Mouse (Mus musculus) urinary bladder, postnatal 25 days (tissue): ENCODE results near the gene Gstt1.

ENCODE experiments used
- DNase-seq: peaks from one replicate; pipeline ENCODE4 v3.0.0; 2022; ENCODE audit warnings: low spot score

Gene Gstt1

DNA sequence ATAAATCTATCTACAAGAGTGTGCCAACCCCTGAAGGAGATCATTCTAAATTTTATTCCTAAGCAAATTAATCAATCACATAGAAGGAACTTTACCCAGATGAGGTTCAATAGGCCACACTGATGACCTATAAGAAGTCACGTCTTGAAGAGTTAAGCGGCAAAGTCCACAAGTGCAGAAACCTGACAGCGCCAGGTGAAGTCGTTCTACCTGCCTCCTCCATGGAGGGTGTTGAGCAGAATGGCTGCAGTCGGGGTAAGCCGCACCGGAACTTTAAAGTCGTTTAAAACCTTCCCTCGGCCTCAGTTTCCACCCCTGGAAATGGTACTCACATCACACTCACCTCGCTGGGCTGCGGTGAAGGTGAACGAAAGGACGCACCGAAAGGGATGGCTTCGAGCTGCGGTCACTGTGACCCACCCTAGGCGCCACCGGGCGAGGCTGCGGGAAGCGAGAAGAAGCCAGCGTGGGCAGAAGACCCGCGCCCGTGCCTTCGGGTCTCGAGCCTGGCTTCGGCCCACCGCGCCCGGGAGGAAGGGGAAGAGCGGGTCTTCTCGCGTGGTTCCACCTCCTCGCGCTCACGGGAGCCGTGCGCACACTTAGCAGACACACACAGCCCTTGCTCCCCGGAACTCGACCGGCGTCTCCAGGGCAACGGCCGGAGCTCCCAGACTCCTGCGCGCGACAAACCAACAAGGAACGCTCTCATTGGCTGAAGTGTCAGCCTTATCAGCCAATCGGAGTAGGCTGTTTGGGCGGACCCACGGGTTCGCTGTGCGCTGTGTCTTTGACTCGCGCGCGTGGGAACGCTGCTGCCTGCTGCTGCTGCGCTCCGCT, 34.5 kb downstream of the Gstt1 start, which contains the start of gene Cabin1:
TSS of gene Cabin1 (minus strand) at position 660 of the 837 bp plus-strand sequence.
- peak; percentile 95 for DNase-seq

DNA sequence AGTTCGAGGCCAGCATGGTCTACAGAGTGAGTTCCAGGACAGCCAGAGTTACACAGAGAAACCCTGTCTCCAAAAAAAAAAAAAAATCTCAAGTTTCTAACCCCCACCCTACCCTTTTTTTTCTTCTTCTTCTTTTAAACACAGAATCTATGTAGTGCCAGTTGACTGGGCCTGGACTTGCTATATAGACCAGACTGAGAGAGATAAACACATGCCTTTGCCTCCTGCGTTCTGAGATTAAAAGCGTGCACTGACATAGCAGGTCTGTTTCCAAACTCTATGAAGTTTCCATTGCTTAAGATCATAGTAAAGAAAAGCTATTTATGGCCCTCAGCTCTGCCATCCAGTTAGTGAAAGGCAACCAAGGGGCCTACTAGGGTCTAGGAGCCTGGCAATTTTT, 36.0 kb downstream of the Gstt1 start:
- no peak for DNase-seq

DNA sequence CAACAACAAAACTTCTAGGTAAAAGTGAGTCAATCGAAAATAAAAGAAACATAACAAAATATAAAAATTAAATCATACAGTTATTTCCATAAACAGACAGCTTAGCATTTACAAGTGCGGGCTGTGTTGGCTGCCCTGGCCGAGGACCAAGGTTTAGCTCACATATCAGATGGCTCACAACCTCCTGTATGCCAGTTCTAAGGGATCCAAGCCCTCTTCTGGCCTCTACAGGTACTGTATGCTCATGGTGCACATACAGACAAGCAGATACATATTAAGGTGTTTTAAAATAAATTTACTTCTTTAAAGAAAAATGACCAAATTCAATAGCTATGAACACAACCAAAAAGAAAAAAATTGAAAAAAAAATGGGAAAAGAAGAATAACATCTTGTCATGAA, 38.1 kb downstream of the Gstt1 start:
- DNase-seq = no peak

DNA sequence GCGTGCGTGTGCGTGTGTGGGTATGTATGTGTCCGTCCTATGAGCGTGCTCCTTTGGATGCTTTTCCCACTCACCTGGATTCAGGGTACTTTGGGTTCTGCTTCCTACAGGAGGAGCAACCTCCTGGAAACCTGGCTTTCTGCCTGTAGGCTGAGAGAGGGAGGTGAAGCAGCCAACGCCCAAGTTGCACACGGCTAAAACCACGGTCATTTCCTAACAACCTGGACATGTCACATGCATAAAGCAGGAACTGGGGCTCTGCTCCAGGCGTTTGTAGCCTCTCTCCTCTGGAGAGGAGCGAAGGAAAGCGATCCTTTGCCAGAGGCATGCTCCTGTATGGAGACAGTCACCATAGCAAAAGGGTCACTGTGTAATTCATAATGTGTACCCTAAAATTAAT, 41.7 kb downstream of the Gstt1 start:
- no peak for DNase-seq

DNA sequence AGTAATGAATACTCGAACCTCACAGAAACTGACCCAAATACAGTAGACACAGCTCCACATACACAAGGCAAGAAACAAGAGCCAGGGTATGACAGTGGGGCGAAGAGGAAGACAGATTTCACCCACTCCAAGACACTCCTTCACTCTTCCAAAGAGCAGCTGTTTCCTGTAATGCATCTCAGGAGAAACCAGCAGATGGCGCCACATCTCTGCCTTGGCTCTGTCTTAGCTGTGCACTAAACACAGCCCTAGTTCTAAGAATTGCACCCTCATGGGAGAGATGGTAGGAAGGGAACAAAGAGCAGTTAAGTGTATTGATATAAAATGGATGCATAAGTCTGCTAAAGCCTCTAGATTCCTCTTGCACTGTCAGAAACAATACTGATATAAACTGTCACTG, 54.4 kb downstream of the Gstt1 start:
- peak; percentile 76 for DNase-seq

- DNase-seq = no peak
Observed at GRCm38 (mm10) chr10:75743369-75743768, 55.0 kb downstream of the Gstt1 start.

DNA sequence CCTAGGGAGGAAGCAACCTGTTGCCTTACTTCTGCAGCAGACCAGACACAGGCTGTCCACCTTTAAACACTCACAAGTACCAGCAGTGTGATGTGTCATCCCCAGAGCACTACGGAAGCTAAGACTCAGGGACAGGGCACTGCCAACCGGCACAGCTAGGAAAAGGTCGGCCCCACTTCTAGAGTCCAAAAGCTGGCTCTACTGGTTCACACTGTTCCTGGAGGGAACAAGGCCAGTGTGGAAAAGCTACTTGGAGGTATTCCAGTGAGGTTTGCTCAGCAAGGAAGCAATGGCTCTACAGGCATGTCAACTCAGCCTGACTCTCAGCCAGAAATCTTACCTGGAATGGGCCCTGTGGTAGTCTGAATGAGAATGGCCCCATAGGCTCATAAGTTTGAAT, 57.5 kb downstream of the Gstt1 start:
- DNase-seq = no peak
